Mouse (Mus musculus) hematopoietic stem cell, adult 5-6 weeks (primary cell): ENCODE measurements around the gene Arf5. TPM values are rescaled to one million over a fixed set of nuclear protein-coding genes. Genes with fewer than 3 reads are reported as not detected.

Experiments
- ATAC-seq, 2 experiments: fragments of 125-278 bp in 1 of 2; replicated peaks in 1 of 2; 2 replicates each; pipeline ENCODE4 v1.8.0; 2016 to 2017; ENCODE audit warnings: inconsistent platforms in 2 of 2, mild to moderate bottlenecking in 2 of 2, moderate number of reproducible peaks in 2 of 2, low read depth in 1 of 2, moderate TSS enrichment in 1 of 2; ENCODE audit not compliant: low FRiP score in 2 of 2, poor library complexity in 2 of 2, severe bottlenecking in 2 of 2, insufficient read depth in 1 of 2, low TSS enrichment in 1 of 2
- total RNA-seq: library from RNA; stranded (forward); fragments of 172-1452, 232-1000 nt; gene quantifications from 2 replicates; pipeline ENCODE4 v1.2.3, GENCODE M21; 2017

The Arf5 gene
- total RNA-seq, 1 experiment from 2014 or later, result 31.7 TPM

DNA sequence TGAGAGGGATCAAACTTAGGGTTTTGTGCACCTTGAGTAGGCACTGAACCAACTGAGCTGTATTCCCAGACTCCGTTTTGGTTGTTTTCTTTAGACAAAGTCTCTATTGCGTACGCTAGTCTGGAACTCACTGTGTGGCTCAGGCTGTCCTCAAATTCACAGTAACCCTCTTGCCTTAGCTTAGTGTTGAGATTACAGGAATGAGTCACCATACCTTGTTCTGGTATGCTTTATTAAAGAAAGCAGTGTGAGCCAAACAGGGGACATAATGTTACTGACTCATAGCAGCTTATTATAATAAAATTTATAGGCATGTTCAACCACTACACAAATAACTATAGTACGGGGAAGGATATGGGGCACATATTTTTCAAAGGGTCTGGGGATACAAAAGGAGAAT is 50.9 kb downstream of the Arf5 start:
- ATAC-seq, result no peak

DNA sequence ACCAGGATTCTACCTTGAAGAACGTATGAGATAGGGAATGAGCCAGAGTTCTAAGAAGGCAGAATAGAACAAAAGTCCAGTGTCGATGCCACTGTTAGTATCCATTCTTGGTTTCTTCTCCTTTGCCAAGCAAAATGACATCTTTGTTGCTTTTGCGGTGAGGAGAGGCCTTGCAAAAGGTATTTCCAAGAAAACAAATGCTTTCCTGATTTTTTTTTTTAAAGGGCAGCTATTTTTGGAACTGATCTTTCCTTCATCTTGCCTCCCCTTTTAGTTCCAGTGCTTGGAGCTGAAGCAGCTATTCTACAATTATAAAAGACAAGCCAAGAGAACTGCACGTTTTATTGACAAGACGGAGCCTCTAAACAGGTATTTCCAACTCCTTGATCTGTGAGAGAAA is 51.5 kb downstream of the Arf5 start, which contains the start of gene Snd1:
Snd1 (plus strand) TSS at position 301 of the 400 bp plus-strand sequence.
- ATAC-seq, result no peak

Other genes starting within 250 kb of the Arf5 start
- 57.5 and 78.1 TPM in 2 replicates for gene Zfp800, start 25.6 kb upstream of the Arf5 start, total RNA-seq
- not detected in 2 replicates for gene Fscn3, start 4.2 kb downstream of the Arf5 start, total RNA-seq
- 17.8 and 20.4 TPM in 2 replicates for gene Gcc1, start 4.8 kb downstream of the Arf5 start, total RNA-seq
- gene Pax4, start 25.8 kb downstream of the Arf5 start, total RNA-seq, result not detected in 2 replicates
- 185 and 229 TPM in 2 replicates for gene Snd1, start 51.6 kb downstream of the Arf5 start, total RNA-seq